Mouse (Mus musculus): Measurements from ENCODE around the gene Rnf220.

GRCm38 (mm10) chr4:117343385-117343784 lies 153.5 kb downstream of the Rnf220 start:
- TF ChIP-seq CTCF (IDR thresholded peaks at IDR 0.05; ENCODE audit: borderline replicate concordance, insufficient read depth, low read length) (no peak), POLR2A (IDR thresholded peaks at IDR 0.05; ENCODE audit: low read depth, low read length) (no peak)

Data from embryonic fibroblast, embryonic 13.5 days (primary cell).